Mouse (Mus musculus) heart, postnatal 0 days (tissue): Measurements from ENCODE around the gene Npc1l1. TPM values are rescaled to one million over a fixed set of nuclear protein-coding genes. Genes with fewer than 3 reads are reported as not detected.
A peak's percentile ranks its signal among the peaks of the same experiment; 100 is the strongest.

Experiments used
- ATAC-seq: fragments of 200-750 bp; cut with Nextera tagmentation; 2 replicates; pipeline ENCODE4 v1.8.0; 2017; ENCODE audit warnings: low read depth, moderate number of reproducible peaks, moderate library complexity; ENCODE audit not compliant: insufficient read depth
- DNase-seq: peaks from one replicate; pipeline ENCODE4 v3.0.0-alpha.2; 2016; ENCODE audit warnings: low spot score
- H3K27ac ChIP-seq: fragments of 300-500 bp; sonication (generic); 2 replicates; pipeline ENCODE4 v1.5.1; 2014; ENCODE audit warnings: low read depth, mild to moderate bottlenecking
- H3K27me3 ChIP-seq: fragments of 300-500 bp; sonication (generic); 2 replicates; pipeline ENCODE4 v1.6.1; 2014; ENCODE audit warnings: low read length, mixed read lengths; ENCODE audit not compliant: control insufficient read depth, insufficient read depth
- H3K36me3 ChIP-seq: fragments of 300-500 bp; sonication (generic); replicated peaks from 2 replicates; pipeline ENCODE4 v1.6.1; 2014; ENCODE audit warnings: low read length, mixed read lengths; ENCODE audit not compliant: control insufficient read depth, insufficient read depth
- H3K4me1 ChIP-seq: fragments of 300-500 bp; sonication (generic); 2 replicates; pipeline ENCODE4 v1.6.1; 2014; ENCODE audit warnings: antibody characterized with exemption; ENCODE audit not compliant: control insufficient read depth, insufficient read depth
- H3K4me2 ChIP-seq: fragments of 300-500 bp; sonication (generic); 2 replicates; pipeline ENCODE4 v1.6.1; 2014; ENCODE audit warnings: low read depth, mild to moderate bottlenecking, low read length, moderate library complexity
- H3K4me3 ChIP-seq: fragments of 300-500 bp; sonication (generic); 2 replicates; pipeline ENCODE4 v1.5.1; 2014; ENCODE audit warnings: low read depth, low read length
- H3K9ac ChIP-seq: fragments of 300-500 bp; sonication (generic); replicated peaks from 2 replicates; pipeline ENCODE4 v1.6.1; 2014; ENCODE audit warnings: low read depth, low read length, mixed read lengths
- H3K9me3 ChIP-seq: fragments of 300-500 bp; sonication (generic); replicated peaks from 2 replicates; pipeline ENCODE4 v1.6.1; 2016; ENCODE audit warnings: low read length; ENCODE audit not compliant: control insufficient read depth
- CTCF ChIP-seq: IDR thresholded peaks from 2 replicates; pipeline ENCODE4 v1.5.1; 2016; ENCODE audit warnings: antibody characterized with exemption, control low read depth, low read depth
- EP300 ChIP-seq: IDR thresholded peaks from 2 replicates; pipeline ENCODE4 v1.6.1; 2016; ENCODE audit warnings: antibody characterized with exemption, low read depth
- WGBS: fragments of 180-500 bp; shearing (Covaris S2); extraction: QIAGEN DNeasy Blood & Tissue Kit; methylation state at CpG from one replicate; pipeline ENCODE4 v1.1.7; 2014; 5-methylcytosine and 5-hydroxymethylcytosine counted together
- polyA plus RNA-seq: library from polyadenylated mRNA; unstranded; fragments of >200 nt; fragmentation: Nextera tagmentation; extraction: Ambion mirVana; gene quantifications from 2 replicates; pipeline ENCODE4 v1.2.1, GENCODE M21; 2015
- total RNA-seq: library from RNA; depleted of rRNA; stranded (reverse); fragments of >200 nt; gene quantifications from 2 replicates; pipeline ENCODE4 v1.2.3, GENCODE M21; 2014; ENCODE audit warnings: low replicate concordance

Gene Npc1l1
- total and polyA plus RNA-seq, 2 experiments from 2014 or later = 0.04 TPM; not detected in 1

DNA sequence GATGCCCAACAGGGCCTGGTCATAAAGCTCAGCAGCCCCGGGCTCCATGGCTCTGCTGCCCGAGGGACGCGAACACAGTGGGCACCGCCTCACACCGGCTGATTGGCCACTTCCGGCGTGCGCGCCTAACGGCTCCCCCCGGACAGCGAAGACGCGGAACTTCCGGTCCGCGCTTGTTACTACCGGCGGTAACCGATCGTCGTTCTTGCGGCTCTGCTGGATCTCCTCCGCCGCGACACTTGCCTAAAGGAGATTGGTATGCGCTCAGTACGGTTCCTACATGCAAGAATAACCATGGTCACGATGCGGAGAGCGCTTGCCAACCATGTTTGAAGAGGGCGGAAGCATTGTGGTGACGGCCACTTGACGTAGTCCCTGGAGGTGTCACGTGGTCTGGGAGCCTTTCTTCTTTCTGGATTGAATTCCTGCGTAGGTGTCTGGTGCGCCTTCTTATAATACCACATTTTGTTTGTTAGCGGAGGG is 29.8 kb downstream of the Npc1l1 start, which contains the start of gene Nudcd3:
TSS of gene Nudcd3 (minus strand) at position 329 of the 483 bp plus-strand sequence.
- peak; percentile 95 for ATAC-seq

DNA sequence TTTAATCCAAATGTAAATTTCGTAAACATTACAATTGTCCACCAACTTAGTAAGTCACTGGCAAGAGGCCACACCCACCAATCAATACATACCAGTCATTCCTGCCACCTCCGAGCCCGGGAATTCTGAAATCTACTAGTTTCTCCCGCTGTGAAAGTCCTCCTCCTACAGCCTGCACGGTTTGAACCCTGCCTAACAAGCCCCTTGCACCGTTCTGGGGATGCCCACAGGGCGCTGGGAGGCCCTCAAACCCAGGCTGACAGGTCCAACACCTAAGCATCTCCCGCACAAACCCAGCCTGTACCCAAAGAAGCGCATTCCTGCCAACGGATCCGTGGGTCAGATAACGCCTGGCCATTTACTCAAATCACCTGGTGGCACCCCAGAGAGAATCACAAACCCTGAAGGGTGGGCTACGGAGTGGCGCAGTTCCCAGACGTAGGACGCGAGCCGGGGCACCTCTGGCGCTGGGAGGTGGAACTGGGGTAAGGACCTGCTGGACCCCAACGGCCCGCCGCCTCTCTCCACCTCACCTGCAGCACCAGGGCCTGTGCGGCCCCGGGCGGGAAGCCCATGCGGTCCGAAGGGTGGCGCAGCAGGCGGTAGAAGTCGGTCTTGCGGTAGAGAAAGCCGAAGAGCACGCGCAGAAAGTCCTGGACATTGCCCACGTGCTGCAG is 30.4 kb downstream of the Npc1l1 start, which contains the start of gene A730071L15Rik:
TSS of gene A730071L15Rik (plus strand) at position 620 of the 677 bp plus-strand sequence.
- DNase-seq (no peak), ATAC-seq (peak; percentile 34; the same call in 1 of the 2 replicates)
- Histone ChIP-seq H3K27me3 (no peaks in the 10 kb centered on the region), H3K4me2 (peak within 1 kb of the TSS; percentile 92), H3K4me1 (peaks cover 14% of the 10 kb centered on the region), H3K9ac (peak within 1 kb of the TSS; percentile 85), H3K27ac (peak within 1 kb of the TSS; percentile 98), H3K9me3 (no peaks in the 10 kb centered on the region), H3K36me3 (no peaks in the 10 kb centered on the region), H3K4me3 (peak within 1 kb of the TSS; percentile 79)
- WGBS = under 1% methylated on average over 35 of the region's 35 CpGs
- TF ChIP-seq CTCF (no peak), EP300 (no peak)

More for the DNA sequence above, 29.8 kb downstream of the Npc1l1 start, which contains the start of gene Nudcd3:
- peak; percentile 90 for DNase-seq
- no peaks in the 10 kb centered on the region for H3K36me3 ChIP-seq
- peak within 1 kb of the TSS; percentile 79 for H3K4me3 ChIP-seq
- peak within 1 kb of the TSS; percentile 85 for H3K9ac ChIP-seq
- TF ChIP-seq EP300 (no peak), CTCF (no peak)
- peak within 1 kb of the TSS; percentile 92 for H3K4me2 ChIP-seq
- WGBS = under 1% methylated on average over 39 of the region's 39 CpGs
- H3K4me1 ChIP-seq = peaks cover 14% of the 10 kb centered on the region
- peak within 1 kb of the TSS; percentile 98 for H3K27ac ChIP-seq
- no peaks in the 10 kb centered on the region for H3K9me3 ChIP-seq
- H3K27me3 ChIP-seq = no peaks in the 10 kb centered on the region

DNA sequence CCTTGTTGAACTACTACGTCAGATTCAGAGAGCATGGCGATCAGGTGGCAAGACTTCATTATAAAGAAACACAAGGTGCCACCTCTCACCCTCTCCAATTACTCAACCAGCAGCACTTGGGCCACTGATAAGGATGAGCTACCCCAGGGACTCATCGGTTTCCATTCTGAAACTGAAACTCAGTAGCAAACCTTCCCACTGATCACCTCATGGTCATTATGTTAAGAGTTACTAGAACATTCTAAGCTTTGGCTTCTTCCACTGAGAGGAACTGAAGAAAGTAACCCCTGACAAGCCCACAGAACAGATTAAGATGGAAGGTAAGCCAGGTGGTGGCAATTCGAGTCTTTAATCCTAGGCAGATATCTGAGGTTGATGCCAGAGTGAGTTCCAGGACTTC is 31.5 kb downstream of the Npc1l1 start:
- peak overlapping the region; percentile 92 for H3K4me2 ChIP-seq
- no peak overlapping the region for H3K9ac ChIP-seq
- TF ChIP-seq EP300 (no peak), CTCF (no peak)
- no peaks in the 10 kb centered on the region for H3K27me3 ChIP-seq
- no peak overlapping the region for H3K4me3 ChIP-seq
- no peak overlapping the region for H3K27ac ChIP-seq
- no peak for DNase-seq
- ATAC-seq = no peak
- WGBS = 74% methylated on average over 4 of the region's 4 CpGs
- peaks cover 14% of the 10 kb centered on the region for H3K4me1 ChIP-seq
- H3K9me3 ChIP-seq = no peaks in the 10 kb centered on the region
- no peaks in the 10 kb centered on the region for H3K36me3 ChIP-seq

DNA sequence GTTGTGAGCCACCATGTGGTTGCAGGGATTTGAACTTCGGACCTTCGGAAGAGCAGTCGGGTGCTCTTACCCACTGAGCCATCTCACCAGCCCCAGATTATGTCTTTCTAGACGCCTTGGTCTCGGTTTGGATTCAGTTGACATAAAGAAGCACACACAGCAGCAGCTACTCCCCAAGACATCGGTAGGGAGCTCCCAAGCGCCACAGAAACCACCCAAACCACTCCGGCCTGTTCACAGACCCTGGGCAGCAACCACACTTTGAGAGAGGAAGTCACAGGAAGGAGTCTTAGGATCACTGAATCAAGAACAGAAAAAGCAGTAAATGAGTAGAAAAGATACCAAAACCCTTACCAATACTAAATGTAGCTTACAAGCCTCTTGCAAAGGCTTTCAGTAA is 33.2 kb downstream of the Npc1l1 start:
- 87% methylated on average over 8 of the region's 8 CpGs for WGBS
- no peak overlapping the region for H3K4me3 ChIP-seq
- H3K27ac ChIP-seq = no peak overlapping the region
- DNase-seq = no peak
- no peak overlapping the region for H3K4me2 ChIP-seq
- no peaks in the 10 kb centered on the region for H3K27me3 ChIP-seq
- no peaks in the 10 kb centered on the region for H3K9me3 ChIP-seq
- no peak overlapping the region for H3K9ac ChIP-seq
- peaks cover 14% of the 10 kb centered on the region for H3K4me1 ChIP-seq
- ATAC-seq = no peak
- H3K36me3 ChIP-seq = peaks cover 15% of the 10 kb centered on the region
- TF ChIP-seq CTCF (no peak), EP300 (no peak)

DNA sequence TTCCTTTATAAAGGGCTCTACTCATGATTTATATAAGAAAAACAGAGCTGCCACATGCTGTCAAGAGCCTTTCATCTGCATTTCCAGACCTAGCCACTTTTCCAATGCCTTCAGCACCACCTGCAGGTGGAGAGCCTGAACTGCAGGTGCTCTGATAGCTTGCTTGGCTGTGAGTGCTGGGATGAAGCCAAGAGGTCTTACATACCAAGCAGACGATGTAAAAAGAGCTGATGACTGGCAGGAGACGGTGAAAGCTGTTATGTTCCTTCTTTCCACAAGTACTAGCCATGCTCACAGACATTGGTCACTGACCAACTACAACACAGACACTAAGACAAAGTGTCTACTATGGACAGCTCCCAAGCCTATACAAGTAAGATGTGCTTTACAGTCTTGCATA is 42.1 kb downstream of the Npc1l1 start:
- Histone ChIP-seq H3K27me3 (no peaks in the 10 kb centered on the region), H3K9me3 (no peaks in the 10 kb centered on the region), H3K36me3 (peaks cover 20% of the 10 kb centered on the region), H3K27ac (peak overlapping the region; percentile 31; the same call in 1 of the 2 replicates), H3K4me2 (no peak overlapping the region), H3K9ac (no peak overlapping the region), H3K4me1 (peaks cover 7% of the 10 kb centered on the region; the same call in 1 of the 2 replicates), H3K4me3 (no peak overlapping the region)
- DNase-seq (peak; percentile 94), ATAC-seq (peak; percentile 80)
- TF ChIP-seq EP300 (no peak), CTCF (peak; percentile 99)
- 0% methylated on average over 2 of the region's 2 CpGs for WGBS
